In genomic region chr10:96969825-96970224, GRCm38 (mm10) we compare ENCODE assay signal across 26 mouse cellular contexts.
"Had no signal": no experiment of that assay in that cellular context is flagged by ENCODE, and none has a peak within 500 bp of the region (broad histone marks: within the 10 kb centered on the region; RNA-seq: fewer than 3 reads in every experiment).

No protein-coding gene starts in this region.

- H3K9ac ChIP-seq: forebrain, postnatal 0 days; heart, embryonic 12.5 days; hindbrain, embryonic 12.5 days; hindbrain, embryonic 14.5 days; kidney, embryonic 15.5 days; limb, embryonic 13.5 days had no signal

- H3K27ac ChIP-seq: heart, adult 2 months; heart, embryonic 10.5 days; hindbrain, embryonic 10.5 days; hindbrain, embryonic 12.5 days; hindbrain, embryonic 14.5 days; kidney, embryonic 15.5 days; kidney, postnatal 0 days; limb, embryonic 13.5 days had no signal

- DNase-seq: forebrain, postnatal 0 days; gastrocnemius, postnatal 14 days; gastrocnemius, postnatal 36 days; heart, adult 11 months; heart, adult 2 months; heart, postnatal 10 days; heart, postnatal 4 days; kidney, adult 11 months; kidney, adult 2 months; kidney, adult 9 months; kidney, postnatal 14 days; kidney, postnatal 36 days; layer of hippocampus, adult 9-11 months; layer of hippocampus, postnatal 36 days; left cerebral cortex, postnatal 4 days had no signal

- H3K4me1 ChIP-seq: heart, embryonic 10.5 days; heart, embryonic 12.5 days; hindbrain, embryonic 12.5 days; kidney, embryonic 15.5 days; limb, embryonic 13.5 days had no signal

- H3K4me3 ChIP-seq: heart, adult 2 months; heart, embryonic 10.5 days; heart, embryonic 12.5 days; hindbrain, embryonic 10.5 days; hindbrain, embryonic 12.5 days; kidney, embryonic 15.5 days; limb, embryonic 13.5 days had no signal

- H3K27me3 ChIP-seq: heart, embryonic 12.5 days; hindbrain, embryonic 12.5 days; kidney, embryonic 15.5 days; limb, embryonic 13.5 days had no signal

- H3K9me3 ChIP-seq: heart, embryonic 10.5 days; heart, embryonic 12.5 days; hindbrain, embryonic 10.5 days; hindbrain, embryonic 12.5 days; kidney, embryonic 15.5 days; limb, embryonic 13.5 days had no signal

- H3K36me3 ChIP-seq: heart, embryonic 10.5 days; heart, embryonic 12.5 days; hindbrain, embryonic 10.5 days; hindbrain, embryonic 12.5 days; kidney, embryonic 15.5 days; limb, embryonic 13.5 days had no signal

- H3K4me2 ChIP-seq: heart, embryonic 12.5 days; hindbrain, embryonic 12.5 days; hindbrain, embryonic 14.5 days; kidney, embryonic 15.5 days; limb, embryonic 13.5 days had no signal

- ATAC-seq: forebrain, postnatal 0 days; hindbrain, embryonic 16.5 days; inflammation-experienced regulatory T-cells, adult 6 months; intestine, embryonic 16.5 days had no signal
